Mouse (Mus musculus) kidney, adult 9 months (tissue): ENCODE results near the gene Smad5.
A peak's percentile ranks its signal among the peaks of the same experiment; 100 is the strongest.

Experiments used
- DNase-seq: peaks from one replicate; pipeline ENCODE4 v3.0.0; 2022

The Smad5 gene

GRCm38 (mm10) chr13:56757201-56757600, 54.4 kb downstream of the Smad5 start:
- DNase-seq = no peak

DNA sequence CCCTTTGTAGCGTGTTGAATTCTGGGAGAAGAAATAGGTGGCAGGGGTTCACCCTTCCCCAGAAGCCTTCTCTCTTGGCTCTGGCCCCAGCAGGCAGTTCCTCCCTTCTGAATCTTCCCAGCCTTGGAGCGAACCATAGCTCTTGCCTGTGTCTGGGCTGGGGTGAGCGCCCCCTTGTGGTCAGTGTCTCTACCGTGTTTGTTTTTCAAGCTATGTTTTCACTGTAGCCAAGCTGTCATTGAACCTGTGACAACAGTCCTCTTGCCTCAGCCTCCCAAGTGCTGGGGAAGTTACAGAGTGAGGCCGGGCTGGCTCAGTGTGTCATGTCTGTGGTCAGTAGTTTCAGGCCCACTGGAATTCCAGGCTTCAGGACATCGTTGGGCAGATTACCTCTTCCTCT, 55.7 kb downstream of the Smad5 start:
- peak; percentile 80 for DNase-seq

DNA sequence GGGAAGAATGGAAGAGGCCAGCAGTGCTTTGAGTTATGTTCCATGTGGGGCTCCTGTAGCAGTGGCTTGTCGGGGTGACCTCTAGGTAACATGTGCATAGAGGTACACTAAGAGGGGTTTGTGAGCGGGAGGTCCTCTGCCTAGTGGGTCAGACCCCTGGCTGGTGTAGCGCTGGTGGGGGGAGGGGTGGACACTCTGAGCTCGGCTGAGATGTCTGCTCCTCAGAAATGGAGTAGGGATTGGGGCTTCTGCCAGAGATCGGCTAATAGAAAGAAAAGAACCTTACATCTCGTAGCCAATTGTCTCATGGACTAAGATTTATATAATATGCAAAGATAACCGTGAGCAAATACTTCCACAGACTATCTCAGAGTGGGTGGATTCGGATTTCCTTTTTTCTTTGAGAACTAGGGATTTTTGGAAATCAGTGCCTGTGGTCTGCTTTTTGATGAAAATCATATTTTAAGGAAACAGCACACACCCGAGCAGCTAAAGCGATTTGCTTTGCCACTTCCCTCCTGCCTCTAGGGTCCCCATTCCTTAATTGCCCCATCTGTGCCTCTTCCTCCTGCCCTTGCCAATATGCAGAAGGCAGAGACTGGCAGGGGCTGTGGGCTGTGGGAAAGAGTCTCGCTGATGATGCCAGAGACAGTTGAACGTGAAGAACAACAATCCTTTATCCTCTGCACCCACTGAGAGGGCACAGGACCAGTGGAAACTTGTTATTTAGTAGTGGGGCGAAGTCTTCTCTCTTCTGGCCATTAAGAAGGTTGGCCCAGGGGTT, 59.8 kb downstream of the Smad5 start:
- no peak for DNase-seq

DNA sequence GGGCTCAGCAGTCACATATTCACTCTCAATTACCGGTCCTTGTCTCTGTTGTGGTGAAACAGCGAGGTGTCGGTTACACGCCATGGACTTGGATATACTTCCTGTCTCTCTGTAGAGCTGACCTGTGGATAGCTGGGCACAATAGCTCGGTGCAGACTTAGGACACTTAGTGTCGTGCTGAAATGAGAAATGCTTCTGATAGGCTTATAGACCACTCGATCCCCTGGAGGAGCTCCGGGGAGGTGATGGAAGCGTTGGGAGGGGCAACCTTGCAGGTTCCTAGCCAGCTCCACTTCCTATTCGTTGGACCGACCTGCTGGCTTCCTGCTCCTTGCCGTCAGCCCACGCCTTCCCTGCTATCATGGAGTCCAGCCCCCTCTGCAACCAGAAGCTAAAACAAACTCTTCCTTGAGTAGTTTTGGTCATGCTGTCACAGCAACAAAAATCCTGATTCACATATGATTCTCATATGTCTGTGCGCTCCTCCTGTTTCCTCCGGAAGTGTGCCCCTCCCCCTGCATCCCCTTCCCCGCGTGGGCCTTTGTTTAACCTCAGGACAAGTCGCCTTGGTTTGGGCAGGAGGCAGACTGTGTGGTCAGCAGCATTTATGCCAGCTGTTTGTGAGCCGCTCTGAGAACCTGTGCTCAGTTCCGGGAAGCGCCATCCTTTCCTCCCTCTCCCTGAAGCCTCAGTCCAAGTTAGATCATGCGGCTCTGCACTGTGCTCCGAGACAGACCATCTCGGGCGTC, 62.6 kb downstream of the Smad5 start:
- no peak for DNase-seq

GRCm38 (mm10) chr13:56766211-56766610, 63.4 kb downstream of the Smad5 start:
- DNase-seq = no peak

DNA sequence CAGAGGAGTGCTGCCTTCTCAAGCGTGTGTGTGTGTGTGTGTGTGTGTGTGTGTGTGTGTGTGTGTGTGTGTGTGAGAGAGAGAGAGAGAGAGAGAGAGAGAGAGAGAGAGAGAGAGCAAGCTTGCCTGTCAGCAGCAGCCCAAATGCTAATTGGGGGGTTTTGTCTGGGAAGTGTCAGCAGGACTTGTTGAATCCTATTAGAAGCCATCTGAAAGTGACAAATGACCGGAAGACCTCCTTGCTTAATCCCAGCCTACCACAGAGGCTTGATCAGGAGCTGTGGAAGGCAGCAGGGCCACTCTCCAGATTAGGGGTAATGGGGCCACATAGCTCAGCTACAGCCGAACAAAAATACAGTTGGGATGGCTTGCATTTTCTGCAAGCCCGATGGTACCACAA, 66.6 kb downstream of the Smad5 start:
- no peak for DNase-seq

- DNase-seq = no peak
Observed at GRCm38 (mm10) chr13:56770136-56770578, 67.3 kb downstream of the Smad5 start.

- DNase-seq = no peak
Observed at GRCm38 (mm10) chr13:56770786-56771185, 68.0 kb downstream of the Smad5 start.

DNA sequence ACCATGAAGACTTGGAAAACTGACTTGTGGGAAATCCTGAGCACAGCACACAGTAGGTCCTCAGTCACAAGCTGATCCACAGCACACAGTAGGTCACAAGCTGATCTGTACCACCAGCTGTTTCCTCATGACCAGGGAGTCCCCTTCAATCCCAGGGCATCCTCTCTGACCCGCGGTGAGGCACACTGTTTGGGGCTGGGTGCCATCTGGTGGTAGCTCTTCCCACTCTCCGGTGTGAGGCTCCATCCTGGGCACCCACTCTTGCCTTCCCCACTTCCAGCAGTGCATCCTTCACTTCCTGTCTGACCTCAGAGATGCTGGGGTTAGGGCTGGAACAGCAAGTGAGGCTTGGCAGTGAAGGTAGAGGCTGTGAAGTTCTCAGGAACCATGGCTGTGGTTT, 69.8 kb downstream of the Smad5 start:
- no peak for DNase-seq

- DNase-seq = no peak
Observed at GRCm38 (mm10) chr13:56773262-56773870, 70.6 kb downstream of the Smad5 start.

GRCm38 (mm10) chr13:56774304-56774703, 71.5 kb downstream of the Smad5 start:
- DNase-seq = no peak

DNA sequence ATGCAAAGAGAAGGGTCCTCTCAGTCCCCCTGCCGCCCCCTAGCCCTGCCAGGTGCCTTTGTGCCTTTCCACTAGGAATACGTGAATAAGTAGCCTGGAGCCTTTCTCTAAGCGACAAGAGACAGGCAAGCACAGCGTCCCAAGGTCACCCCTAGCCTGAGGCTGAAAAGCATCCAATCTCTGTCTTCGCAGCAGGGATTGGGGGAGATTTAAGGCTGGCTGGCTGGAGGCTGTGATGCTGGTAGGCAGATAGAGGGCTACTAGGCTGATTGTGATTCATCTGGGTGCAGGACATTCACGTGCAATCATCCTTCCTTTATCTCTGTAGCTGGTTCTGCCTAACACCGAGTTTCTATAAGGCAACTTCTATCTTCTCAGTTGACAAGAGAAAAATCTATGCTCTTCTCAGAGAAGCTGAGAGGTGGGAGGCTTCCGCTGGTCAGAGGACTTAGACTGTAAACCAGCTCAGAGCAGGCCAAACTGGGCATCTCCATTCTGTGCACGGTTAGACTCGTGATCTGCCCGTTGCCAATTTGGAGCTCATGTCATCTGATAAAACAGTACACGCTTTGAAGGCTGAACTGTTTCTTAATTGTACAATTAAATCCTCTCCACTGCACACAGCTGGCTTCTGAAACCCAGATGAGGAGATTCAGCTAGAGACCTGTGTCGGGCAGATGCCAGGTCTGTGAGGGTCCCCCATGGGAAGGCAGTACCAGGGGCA, 78.1 kb downstream of the Smad5 start:
- no peak for DNase-seq

DNA sequence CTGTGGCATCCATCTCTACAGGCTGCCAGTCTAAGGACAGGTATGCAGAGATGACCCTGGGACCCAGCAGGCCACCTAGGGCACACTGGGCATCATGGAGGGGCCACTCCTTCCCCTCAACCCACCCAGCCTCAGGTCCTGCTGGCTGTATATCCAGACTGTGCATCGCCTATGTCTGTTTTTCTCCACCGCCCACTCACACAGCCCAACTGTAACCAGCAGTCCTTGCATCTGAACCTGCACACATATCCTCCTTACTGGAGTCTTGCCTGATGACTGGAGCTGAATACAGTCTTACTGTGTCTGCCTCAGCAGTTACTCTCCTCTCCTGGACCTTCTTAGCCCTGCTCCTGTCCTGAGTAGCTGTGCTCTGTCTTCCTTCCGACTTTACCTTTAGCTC, 78.9 kb downstream of the Smad5 start:
- no peak for DNase-seq

DNA sequence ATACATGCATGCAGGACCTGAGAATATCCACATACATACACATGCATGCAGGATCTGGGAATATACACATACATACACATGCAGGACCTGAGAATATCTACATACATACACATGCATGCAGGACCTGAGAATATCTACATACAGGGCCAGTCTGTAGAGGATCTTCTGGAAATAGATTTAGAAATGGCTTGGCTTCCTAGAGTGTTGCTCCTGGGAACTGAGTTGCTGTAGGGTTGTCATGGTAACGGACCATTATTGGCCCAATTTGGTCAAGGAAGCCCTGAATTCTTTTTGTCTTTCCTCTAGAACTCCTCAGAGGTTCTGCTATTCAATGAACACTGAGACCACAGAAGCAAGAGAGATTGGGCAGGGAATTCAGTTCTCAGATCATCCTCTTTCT, 79.8 kb downstream of the Smad5 start:
- DNase-seq = no peak

DNA sequence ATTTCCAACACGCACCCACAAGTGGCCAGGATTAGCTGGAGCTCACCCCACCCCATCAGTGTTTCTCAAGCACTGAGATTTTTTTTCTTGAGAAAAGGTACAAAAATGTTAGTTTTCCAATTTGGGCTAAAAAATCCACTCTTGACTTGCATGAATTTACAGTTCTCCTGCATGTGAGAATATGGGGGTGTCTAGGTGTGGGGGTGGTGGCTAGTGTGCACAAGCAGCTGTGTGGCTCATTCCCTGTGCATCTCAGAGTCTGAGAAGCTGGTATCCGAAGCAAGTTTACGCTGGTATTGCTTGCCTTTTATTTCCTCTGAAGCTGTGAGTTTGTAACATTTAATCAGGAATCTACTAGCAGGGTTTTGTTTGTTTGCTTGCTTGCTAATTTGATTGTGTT, 87.9 kb downstream of the Smad5 start:
- no peak for DNase-seq
